Mouse (Mus musculus) heart, embryonic 10.5 days (tissue): ENCODE results near the gene Cltb. TPM values are rescaled to one million over a fixed set of nuclear protein-coding genes. Genes with fewer than 3 reads are reported as not detected.

ENCODE experiments used
- microRNA-seq: library from miRNA; unstranded; fragments of <30 nt; microRNA quantifications from one replicate; pipeline ENCODE4, GENCODE M21; 2017
- polyA plus RNA-seq: library from polyadenylated mRNA; unstranded; fragments of >200 nt; fragmentation: Nextera tagmentation; extraction: Ambion mirVana; gene quantifications from 2 replicates; pipeline ENCODE4 v1.2.1, GENCODE M21; 2016

Gene Cltb
- polyA plus RNA-seq, 1 experiment from 2014 or later = 32.1 TPM

Small RNA genes within 50 kb of the gene (microRNA-seq; reads per million reads assigned to microRNA genes)
- not detected for gene Gm24195

Other genes with a start within 250 kb of the Cltb start
- 2.5 and 3.0 TPM in 2 replicates for gene Cplx2, start 240.0 kb downstream of the Cltb start, polyA plus RNA-seq
- 117 and 141 TPM in 2 replicates for gene Thoc3, start 142.5 kb downstream of the Cltb start, polyA plus RNA-seq
- 5.9 and 10.4 TPM in 2 replicates for gene Simc1, start 107.6 kb downstream of the Cltb start, polyA plus RNA-seq
- gene 4833439L19Rik, start 45.9 kb downstream of the Cltb start, polyA plus RNA-seq = 146 and 148 TPM in 2 replicates
- gene Arl10, start 36.3 kb downstream of the Cltb start, polyA plus RNA-seq = 22.8 and 30.1 TPM in 2 replicates
- 79.6 and 112 TPM in 2 replicates for gene Nop16, start 21.3 kb downstream of the Cltb start, polyA plus RNA-seq
- gene Higd2a, start 21.1 kb downstream of the Cltb start, polyA plus RNA-seq = 179 and 208 TPM in 2 replicates
- 58.7 and 68.8 TPM in 2 replicates for gene Faf2, start 10.4 kb upstream of the Cltb start, polyA plus RNA-seq
- 68.1 and 96.1 TPM in 2 replicates for gene Rnf44, start 82.6 kb upstream of the Cltb start, polyA plus RNA-seq
- gene Cdhr2, start 90.1 kb upstream of the Cltb start, polyA plus RNA-seq = 0.06 and 1.2 TPM in 2 replicates
- gene Gprin1, start 138.5 kb upstream of the Cltb start, polyA plus RNA-seq = 0.03 and 0.06 TPM in 2 replicates
- 0.13 TPM in 1 of 2 replicates, not detected in the other for gene Sncb, start 155.3 kb upstream of the Cltb start, polyA plus RNA-seq
- not detected in 2 replicates for gene Eif4e1b, start 172.7 kb upstream of the Cltb start, polyA plus RNA-seq
- 5.2 and 5.6 TPM in 2 replicates for gene Tspan17, start 178.0 kb upstream of the Cltb start, polyA plus RNA-seq